Mouse (Mus musculus) 3T3-L1 (cell line): ENCODE results near the gene Prb1.
"Not testable (repeated sequence)": the region's sequence is repeated elsewhere in the genome, so short reads cannot be mapped to it uniquely, and the experiment has no call there.

ENCODE experiments used
- DNase-seq: peaks from one replicate; pipeline ENCODE4 v3.0.0-alpha.2; 2015; ENCODE audit warnings: low read depth, low spot score

Prb1 gene

GRCm38 (mm10) chr6:132210421-132210820 is at the start of gene Prb1:
Gene Prb1 (minus strand): TSS chr6:132210521.
- DNase-seq, result not testable (repeated sequence)
